Mouse (Mus musculus): Measurements from ENCODE around the gene Ada. TPM values are rescaled to one million over a fixed set of nuclear protein-coding genes. Genes with fewer than 3 reads are reported as not detected.

Gene Ada
- total and polyA plus RNA-seq, 3 experiments: 0.22 to 0.37 TPM; not detected in 1

- H3K36me3 ChIP-seq (replicated peaks): no peaks in the 10 kb centered on the region
- DNase-seq (ENCODE audit: low spot score): no peak
- ATAC-seq (ENCODE audit: extremely low read depth, insufficient number of reproducible peaks, low FRiP score, poor library complexity, severe bottlenecking): no peak
- no peak overlapping the region for H3K4me3 ChIP-seq (ENCODE audit: low read depth, low read length)
- peaks cover 5% of the 10 kb centered on the region for H3K27me3 ChIP-seq (ENCODE audit: insufficient read depth, low read length)
- no peaks in the 10 kb centered on the region for H3K9me3 ChIP-seq (replicated peaks)
- H3K4me1 ChIP-seq (ENCODE audit: insufficient read depth, low read depth, low read length): no peaks in the 10 kb centered on the region
- no peak for TF ChIP-seq GATA1 (IDR thresholded peaks at IDR 0.05; ENCODE audit: borderline replicate concordance, low read length)
- no peak for TF ChIP-seq TAL1 (conservative IDR thresholded peaks at IDR 0.05; ENCODE audit: low read depth, low read length)
- no peak for TF ChIP-seq POLR2AphosphoS5 (IDR thresholded peaks at IDR 0.05; ENCODE audit: insufficient replicate concordance, low read depth, low read length)
- TF ChIP-seq GATA2 (IDR thresholded peaks at IDR 0.05; ENCODE audit: borderline replicate concordance, low read depth, low read length): no peak
- TF ChIP-seq CTCF (IDR thresholded peaks at IDR 0.05; ENCODE audit: low read depth, low read length): no peak
Measured at GRCm38 (mm10) chr2:163783368-163783767, 33.3 kb upstream of the Ada start.

GRCm38 (mm10) chr2:163778896-163779295 is 28.9 kb upstream of the Ada start:
- no peaks in the 10 kb centered on the region; the same call in 1 of the 2 replicates for H3K27me3 ChIP-seq (ENCODE audit: insufficient read depth, low read length)
- ATAC-seq (ENCODE audit: extremely low read depth, insufficient number of reproducible peaks, low FRiP score, poor library complexity, severe bottlenecking): no peak
- no peak for DNase-seq (ENCODE audit: low spot score)
- no peak for TF ChIP-seq POLR2AphosphoS5 (IDR thresholded peaks at IDR 0.05; ENCODE audit: insufficient replicate concordance, low read depth, low read length)
- no peak for TF ChIP-seq GATA1 (IDR thresholded peaks at IDR 0.05; ENCODE audit: borderline replicate concordance, low read length)
- no peak for TF ChIP-seq GATA2 (IDR thresholded peaks at IDR 0.05; ENCODE audit: borderline replicate concordance, low read depth, low read length)
- TF ChIP-seq TAL1 (conservative IDR thresholded peaks at IDR 0.05; ENCODE audit: low read depth, low read length): no peak
- no peak for TF ChIP-seq CTCF (IDR thresholded peaks at IDR 0.05; ENCODE audit: low read depth, low read length)
- no peaks in the 10 kb centered on the region for H3K36me3 ChIP-seq (replicated peaks)
- no peaks in the 10 kb centered on the region for H3K9me3 ChIP-seq (replicated peaks)
- H3K4me3 ChIP-seq (ENCODE audit: low read depth, low read length): no peak overlapping the region
- H3K4me1 ChIP-seq (ENCODE audit: insufficient read depth, low read depth, low read length): no peaks in the 10 kb centered on the region

GRCm38 (mm10) chr2:163777061-163777460 is 27.0 kb upstream of the Ada start:
- Histone ChIP-seq H3K9me3 (replicated peaks) (no peaks in the 10 kb centered on the region), H3K4me1 (ENCODE audit: insufficient read depth, low read depth, low read length) (no peaks in the 10 kb centered on the region)
- ATAC-seq (ENCODE audit: extremely low read depth, insufficient number of reproducible peaks, low FRiP score, poor library complexity, severe bottlenecking): no peak

GRCm38 (mm10) chr2:163776661-163777060 is 26.6 kb upstream of the Ada start:
- no peaks in the 10 kb centered on the region for H3K9me3 ChIP-seq (replicated peaks)
- no peaks in the 10 kb centered on the region for H3K4me1 ChIP-seq (ENCODE audit: insufficient read depth, low read depth, low read length)
- ATAC-seq (ENCODE audit: extremely low read depth, insufficient number of reproducible peaks, low FRiP score, poor library complexity, severe bottlenecking) (no peak), DNase-seq (ENCODE audit: low spot score) (no peak)
- H3K36me3 ChIP-seq (replicated peaks): no peaks in the 10 kb centered on the region
- no peaks in the 10 kb centered on the region; the same call in 1 of the 2 replicates for H3K27me3 ChIP-seq (ENCODE audit: insufficient read depth, low read length)
- TF ChIP-seq POLR2AphosphoS5 (IDR thresholded peaks at IDR 0.05; ENCODE audit: insufficient replicate concordance, low read depth, low read length): no peak
- TF ChIP-seq CTCF (IDR thresholded peaks at IDR 0.05; ENCODE audit: low read depth, low read length): no peak
- no peak for TF ChIP-seq GATA2 (IDR thresholded peaks at IDR 0.05; ENCODE audit: borderline replicate concordance, low read depth, low read length)
- no peak for TF ChIP-seq TAL1 (conservative IDR thresholded peaks at IDR 0.05; ENCODE audit: low read depth, low read length)
- TF ChIP-seq GATA1 (IDR thresholded peaks at IDR 0.05; ENCODE audit: borderline replicate concordance, low read length): no peak
- H3K4me3 ChIP-seq (ENCODE audit: low read depth, low read length): no peak overlapping the region

More at GRCm38 (mm10) chr2:163777061-163777460, 27.0 kb upstream of the Ada start:
- Histone ChIP-seq H3K36me3 (replicated peaks) (no peaks in the 10 kb centered on the region), H3K4me3 (ENCODE audit: low read depth, low read length) (no peak overlapping the region), H3K27me3 (ENCODE audit: insufficient read depth, low read length) (no peaks in the 10 kb centered on the region; the same call in 1 of the 2 replicates)
- TF ChIP-seq TAL1 (conservative IDR thresholded peaks at IDR 0.05; ENCODE audit: low read depth, low read length) (no peak), GATA2 (IDR thresholded peaks at IDR 0.05; ENCODE audit: borderline replicate concordance, low read depth, low read length) (no peak), GATA1 (IDR thresholded peaks at IDR 0.05; ENCODE audit: borderline replicate concordance, low read length) (no peak), CTCF (IDR thresholded peaks at IDR 0.05; ENCODE audit: low read depth, low read length) (no peak), POLR2AphosphoS5 (IDR thresholded peaks at IDR 0.05; ENCODE audit: insufficient replicate concordance, low read depth, low read length) (no peak)
- DNase-seq (ENCODE audit: low spot score): no peak

- DNase-seq (ENCODE audit: low spot score) (no peak), ATAC-seq (ENCODE audit: extremely low read depth, insufficient number of reproducible peaks, low FRiP score, poor library complexity, severe bottlenecking) (no peak)
- Histone ChIP-seq H3K4me1 (ENCODE audit: insufficient read depth, low read depth, low read length) (no peaks in the 10 kb centered on the region), H3K4me3 (ENCODE audit: low read depth, low read length) (no peak overlapping the region), H3K36me3 (replicated peaks) (no peaks in the 10 kb centered on the region), H3K9me3 (replicated peaks) (no peaks in the 10 kb centered on the region), H3K27me3 (ENCODE audit: insufficient read depth, low read length) (peaks cover 8% of the 10 kb centered on the region; the same call in 1 of the 2 replicates)
- TF ChIP-seq GATA1 (IDR thresholded peaks at IDR 0.05; ENCODE audit: borderline replicate concordance, low read length): no peak
- no peak for TF ChIP-seq TAL1 (conservative IDR thresholded peaks at IDR 0.05; ENCODE audit: low read depth, low read length)
- no peak for TF ChIP-seq CTCF (IDR thresholded peaks at IDR 0.05; ENCODE audit: low read depth, low read length)
- no peak for TF ChIP-seq POLR2AphosphoS5 (IDR thresholded peaks at IDR 0.05; ENCODE audit: insufficient replicate concordance, low read depth, low read length)
- TF ChIP-seq GATA2 (IDR thresholded peaks at IDR 0.05; ENCODE audit: borderline replicate concordance, low read depth, low read length): no peak
Measured at GRCm38 (mm10) chr2:163770731-163771130, 20.7 kb upstream of the Ada start.

GRCm38 (mm10) chr2:163766890-163767289 is 16.9 kb upstream of the Ada start:
- Histone ChIP-seq H3K4me1 (ENCODE audit: insufficient read depth, low read depth, low read length) (no peaks in the 10 kb centered on the region), H3K4me3 (ENCODE audit: low read depth, low read length) (no peak overlapping the region), H3K9me3 (replicated peaks) (no peaks in the 10 kb centered on the region), H3K27me3 (ENCODE audit: insufficient read depth, low read length) (peaks cover 8% of the 10 kb centered on the region; the same call in 1 of the 2 replicates), H3K36me3 (replicated peaks) (no peaks in the 10 kb centered on the region)
- ATAC-seq (ENCODE audit: extremely low read depth, insufficient number of reproducible peaks, low FRiP score, poor library complexity, severe bottlenecking) (no peak), DNase-seq (ENCODE audit: low spot score) (no peak)
- TF ChIP-seq POLR2AphosphoS5 (IDR thresholded peaks at IDR 0.05; ENCODE audit: insufficient replicate concordance, low read depth, low read length): no peak
- TF ChIP-seq GATA2 (IDR thresholded peaks at IDR 0.05; ENCODE audit: borderline replicate concordance, low read depth, low read length): no peak
- TF ChIP-seq TAL1 (conservative IDR thresholded peaks at IDR 0.05; ENCODE audit: low read depth, low read length): no peak
- no peak for TF ChIP-seq CTCF (IDR thresholded peaks at IDR 0.05; ENCODE audit: low read depth, low read length)
- TF ChIP-seq GATA1 (IDR thresholded peaks at IDR 0.05; ENCODE audit: borderline replicate concordance, low read length): no peak
